Mouse (Mus musculus) ovary, postnatal 10 days (tissue): ENCODE measurements at regions not wholly inside any gene's neighbourhood (a gene's known extent, or its start where the extent isn't known, plus 50 kb on each side); places are given as distances from the start of the nearest gene placed in this dataset.

Experiments
- DNase-seq: peaks from one replicate; pipeline ENCODE4 v3.0.0; 2022; ENCODE audit warnings: low spot score

DNA sequence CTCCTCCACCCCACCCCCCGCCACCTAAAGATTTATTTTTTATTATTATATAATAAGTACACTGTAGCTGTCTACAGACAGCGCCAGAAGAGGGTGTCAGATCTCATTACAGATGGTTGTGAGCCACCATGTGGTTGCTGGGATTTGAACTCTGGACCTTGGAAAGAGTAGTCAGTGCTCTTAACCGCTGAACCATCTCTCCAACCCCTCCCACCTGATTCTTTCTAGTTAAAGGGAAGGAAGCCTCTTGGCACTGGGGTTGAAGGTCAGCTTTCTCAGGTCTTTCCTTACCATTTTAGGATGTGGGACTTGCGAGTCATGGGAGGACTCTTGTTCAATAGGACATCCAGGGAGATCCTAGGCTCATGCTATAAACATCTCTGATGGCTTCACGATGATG lies 54.7 kb downstream of the Hes1 start:
- DNase-seq = no peak

DNA sequence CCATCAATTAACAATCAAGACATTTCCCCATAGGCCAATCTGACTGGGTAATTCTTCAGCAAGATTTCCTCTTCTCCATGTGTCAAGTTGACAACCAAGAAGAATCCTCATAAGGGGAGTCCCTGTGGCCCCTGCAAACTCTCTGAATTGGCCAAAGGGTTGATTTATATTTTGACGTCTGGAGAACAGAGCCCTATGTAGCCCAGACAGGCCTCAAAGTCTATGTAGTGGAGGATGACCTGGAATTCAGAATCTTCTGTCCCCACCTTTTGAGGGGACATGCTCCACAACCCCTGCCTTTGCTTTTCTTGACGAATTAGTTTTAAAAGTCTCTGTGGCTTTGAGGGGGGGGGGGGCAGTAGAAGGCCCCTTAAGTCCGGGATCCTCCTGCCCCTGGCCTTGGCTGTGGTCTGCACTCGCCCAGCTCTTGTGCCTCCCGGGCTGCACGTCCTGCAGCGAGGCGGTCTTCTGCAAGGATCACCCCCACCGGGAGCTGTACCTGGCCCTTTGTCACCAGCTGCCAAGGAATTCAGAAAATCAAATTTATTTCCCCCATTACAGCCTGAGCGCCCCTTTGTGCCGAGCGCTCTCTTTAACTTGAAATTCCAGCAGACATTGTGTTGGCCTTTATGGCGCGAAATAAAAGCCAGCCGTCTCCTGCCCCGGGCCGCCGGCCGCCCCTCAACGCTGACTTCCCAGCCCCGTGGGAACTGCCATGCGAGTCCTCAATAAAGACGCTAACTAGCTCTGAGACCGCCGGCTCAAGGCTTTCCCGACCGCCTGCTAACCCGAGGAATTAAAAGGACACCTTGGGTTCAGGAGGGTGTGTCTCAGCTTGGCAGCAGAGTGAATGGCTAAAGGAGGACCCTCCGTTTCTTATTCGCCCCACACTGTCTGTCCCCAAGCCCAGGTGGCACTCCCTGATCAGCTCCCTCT lies 56.4 kb downstream of the Hes1 start:
- no peak for DNase-seq

DNA sequence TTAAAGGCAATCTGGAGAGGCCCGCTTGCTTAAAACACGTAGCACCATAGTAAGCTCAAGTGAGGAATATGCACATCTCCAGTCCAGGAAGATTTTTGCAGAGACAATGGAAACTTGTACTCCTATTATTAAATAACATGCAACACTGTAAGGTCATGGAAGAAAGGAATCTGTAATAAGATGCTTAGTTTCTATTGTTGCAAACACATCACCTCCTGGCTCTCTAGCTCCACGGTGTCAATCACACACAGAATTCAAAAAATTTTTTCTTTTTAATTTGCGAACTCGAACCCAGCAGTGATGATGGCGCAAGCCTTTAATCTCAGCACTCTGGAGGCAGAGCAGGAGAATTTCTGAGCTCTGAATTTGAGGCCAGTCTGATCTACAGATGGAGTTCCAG lies 57.4 kb downstream of the Hes1 start:
- DNase-seq = no peak

DNA sequence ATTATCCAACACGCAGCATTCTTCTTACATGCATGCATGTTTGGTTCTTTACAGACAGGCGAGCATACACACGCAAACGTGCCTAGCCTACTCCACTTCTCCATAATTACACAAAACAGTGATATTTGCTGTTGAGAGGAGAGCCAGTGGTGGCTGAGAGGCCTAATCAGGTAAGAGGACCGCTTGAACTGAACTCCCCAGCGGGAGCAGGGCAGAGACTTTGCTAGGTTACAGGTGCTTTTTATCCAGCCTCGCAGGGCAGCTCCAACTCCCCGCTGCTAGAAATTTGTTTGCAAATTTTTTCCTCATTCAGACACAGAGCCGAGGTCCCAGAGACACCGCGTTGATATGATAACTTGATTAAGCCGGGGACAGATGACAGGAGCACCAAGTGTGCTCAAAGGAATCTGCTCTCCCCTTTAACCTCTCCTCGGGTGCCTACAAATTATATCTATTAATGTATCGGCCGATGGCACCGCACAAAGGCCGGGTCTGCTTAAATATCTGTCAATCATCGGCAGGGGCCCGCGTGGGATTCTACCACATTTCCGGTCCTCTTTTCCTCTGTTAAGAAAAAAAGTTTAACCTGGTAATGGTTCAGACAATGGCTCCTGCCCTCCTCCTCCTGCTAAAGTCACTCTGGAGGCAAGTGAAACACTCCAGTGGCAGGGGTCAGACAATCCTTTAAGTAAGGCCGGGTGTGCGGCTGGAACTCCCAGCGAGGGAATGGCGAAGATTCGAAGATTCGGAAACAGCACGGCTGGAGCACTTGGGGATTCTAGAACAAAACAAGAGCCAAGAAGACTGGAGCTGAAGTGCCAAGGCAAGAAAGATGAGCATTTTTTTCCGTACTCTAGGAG lies 58.3 kb downstream of the Hes1 start:
- DNase-seq = no peak

DNA sequence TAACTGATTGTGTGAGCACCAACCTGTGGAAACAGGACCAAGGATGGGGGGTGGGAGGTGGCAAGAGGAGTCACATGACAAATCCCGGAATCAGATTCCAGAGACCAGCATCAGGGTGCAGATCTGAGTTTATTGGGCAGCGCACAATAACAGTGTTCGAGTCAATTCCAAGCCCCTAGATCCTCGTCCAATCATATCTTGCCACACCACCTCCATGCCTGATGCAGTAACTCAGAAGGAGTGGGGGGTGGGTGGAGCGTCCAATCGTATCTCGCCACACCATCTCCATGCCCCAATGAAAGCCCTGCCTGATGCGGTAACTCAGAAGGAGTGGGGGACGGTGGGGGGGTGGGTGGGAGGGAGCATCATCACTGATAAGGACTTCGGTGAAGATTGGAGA lies 62.8 kb downstream of the Hes1 start:
- DNase-seq = no peak

DNA sequence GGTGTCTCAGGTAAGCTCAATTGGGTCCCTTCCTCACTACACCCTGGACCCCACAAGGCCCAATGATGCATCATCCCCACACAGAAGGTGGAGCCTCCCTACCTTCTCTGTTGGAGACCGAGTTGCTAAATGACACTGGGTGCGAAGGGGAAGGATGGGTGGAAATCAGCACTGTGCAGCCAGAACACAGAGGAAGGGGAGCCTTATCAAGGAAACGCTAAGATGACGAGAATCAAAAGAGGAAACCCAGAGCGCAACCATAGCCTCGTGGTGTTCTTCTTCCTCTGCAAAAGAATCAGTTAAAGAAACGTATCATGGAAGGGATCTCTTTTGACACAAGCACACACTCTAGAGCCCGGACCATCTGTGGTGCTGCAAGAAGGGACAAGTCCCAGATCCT lies 64.6 kb downstream of the Hes1 start:
- no peak for DNase-seq

DNA sequence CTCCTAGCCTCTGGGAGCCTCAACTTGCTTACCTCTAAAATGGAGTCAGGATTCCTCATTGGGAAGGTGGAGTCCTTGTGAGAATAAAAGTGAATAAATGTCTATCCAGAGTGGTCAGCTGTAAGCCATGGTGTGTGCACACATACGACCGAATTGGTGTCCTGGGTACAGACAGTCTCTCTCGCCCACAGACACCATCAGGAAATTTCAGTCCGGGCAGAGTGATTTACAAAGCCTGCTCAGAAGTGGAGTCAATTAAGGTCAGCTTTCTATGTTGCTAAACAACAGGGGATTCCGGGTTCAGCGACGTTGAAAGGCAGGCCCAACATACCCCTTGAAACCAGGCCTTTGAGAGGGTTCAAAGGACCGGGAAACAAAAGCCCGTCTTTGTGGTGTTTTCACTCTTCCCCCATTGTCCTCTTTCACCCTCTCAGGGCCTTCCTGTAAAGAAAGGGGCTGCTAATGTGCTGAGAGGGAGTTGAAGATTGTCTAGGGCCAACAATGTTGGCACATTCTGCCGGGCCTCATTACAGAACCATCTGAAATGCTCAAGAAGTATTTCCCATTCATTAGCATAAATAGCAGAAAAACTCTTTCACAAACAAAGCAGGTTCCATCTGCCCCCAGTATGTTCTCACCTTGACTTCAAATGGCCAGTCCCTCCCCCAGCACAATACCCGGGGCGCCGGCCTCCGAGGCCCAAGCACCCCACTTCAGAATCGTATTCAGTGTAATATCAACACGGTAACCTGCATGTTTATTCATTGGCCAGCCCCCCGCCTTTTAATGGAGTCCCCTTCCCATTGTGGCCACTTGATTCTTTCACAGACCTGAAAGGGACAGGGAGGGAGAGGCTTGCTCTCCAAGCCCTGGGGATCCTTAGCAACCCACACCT lies 65.3 kb downstream of the Hes1 start:
- no peak for DNase-seq

DNA sequence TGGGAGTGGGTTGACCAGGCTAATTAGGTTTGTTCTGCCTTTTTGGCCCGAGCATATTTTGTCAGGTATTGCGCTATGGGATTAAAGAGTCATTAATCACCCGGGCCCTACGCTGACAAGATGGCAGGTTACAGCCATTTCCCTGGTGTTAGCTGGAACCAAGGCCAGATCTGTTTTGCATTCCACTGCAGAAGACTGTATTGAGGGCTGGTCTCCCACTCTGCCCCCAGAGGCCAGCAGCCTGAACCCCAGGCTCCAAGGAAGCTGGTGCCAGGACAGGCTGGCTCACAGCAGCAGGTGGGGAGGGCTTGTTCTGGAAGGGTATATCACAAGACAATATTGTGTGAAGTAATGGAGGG lies 65.9 kb downstream of the Hes1 start:
- DNase-seq = no peak

DNA sequence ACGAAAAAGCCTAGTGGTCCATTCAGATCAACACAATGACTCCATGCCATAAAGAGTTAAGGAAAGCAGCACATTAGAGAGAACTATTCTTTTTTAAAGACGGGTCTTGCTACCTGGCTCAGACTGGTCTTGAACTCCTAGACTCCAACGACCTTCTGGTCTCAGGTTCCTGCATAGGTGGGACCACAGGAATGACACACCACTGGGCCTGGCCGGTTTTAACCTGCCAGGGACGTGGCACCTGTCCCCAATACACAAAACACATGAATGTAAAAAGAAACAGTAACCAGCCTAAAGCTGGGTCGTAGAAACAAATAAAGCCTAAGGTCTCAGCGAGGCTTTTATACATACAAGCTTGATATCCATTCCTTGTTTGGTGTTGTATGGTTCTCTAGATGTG lies 67.9 kb downstream of the Hes1 start:
- DNase-seq = no peak

DNA sequence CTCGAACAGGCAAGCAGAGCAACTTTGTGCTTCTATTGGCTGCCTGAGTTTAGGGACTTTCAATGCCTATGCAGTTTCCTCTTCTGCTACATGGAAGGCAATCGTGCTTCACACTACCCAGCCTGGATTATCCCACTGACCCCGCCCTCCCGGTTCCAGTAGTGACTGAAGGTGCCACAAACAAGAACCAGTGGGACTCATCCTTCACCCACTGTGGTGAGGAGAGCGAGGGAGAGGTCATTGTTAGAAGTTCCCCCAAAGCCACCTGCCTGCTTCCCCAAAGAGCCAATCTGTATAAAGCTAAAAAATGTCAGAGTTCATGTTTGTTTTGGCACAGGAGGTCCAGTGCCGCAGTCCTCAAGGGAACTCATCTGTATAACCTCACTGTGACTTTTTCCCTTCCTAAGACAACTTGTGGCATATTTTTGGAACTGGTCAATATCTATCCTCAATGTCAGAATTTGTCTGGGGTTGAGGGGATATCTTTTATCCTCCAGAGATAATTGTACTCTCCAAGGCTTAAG lies 70.5 kb downstream of the Hes1 start:
- no peak for DNase-seq

DNA sequence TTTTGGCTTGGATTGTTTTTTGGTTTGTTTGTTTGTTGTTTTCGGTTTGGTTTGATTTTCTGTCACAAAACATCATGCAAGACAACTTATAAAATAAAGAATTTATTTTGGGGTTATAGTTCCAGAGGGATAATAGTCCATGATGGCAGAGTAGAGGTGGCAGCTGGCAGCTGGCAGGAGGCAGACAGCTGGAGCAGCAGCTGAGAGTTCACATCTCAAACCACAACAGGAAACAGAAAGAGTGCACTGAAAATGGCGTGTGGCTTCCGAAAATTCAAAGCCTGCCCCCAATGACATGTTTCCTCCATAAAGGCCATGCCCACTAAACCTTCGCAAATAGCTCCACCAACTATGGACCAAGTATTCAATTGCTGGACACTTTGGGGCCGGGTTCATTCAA lies 72.7 kb downstream of the Hes1 start:
- no peak for DNase-seq

DNA sequence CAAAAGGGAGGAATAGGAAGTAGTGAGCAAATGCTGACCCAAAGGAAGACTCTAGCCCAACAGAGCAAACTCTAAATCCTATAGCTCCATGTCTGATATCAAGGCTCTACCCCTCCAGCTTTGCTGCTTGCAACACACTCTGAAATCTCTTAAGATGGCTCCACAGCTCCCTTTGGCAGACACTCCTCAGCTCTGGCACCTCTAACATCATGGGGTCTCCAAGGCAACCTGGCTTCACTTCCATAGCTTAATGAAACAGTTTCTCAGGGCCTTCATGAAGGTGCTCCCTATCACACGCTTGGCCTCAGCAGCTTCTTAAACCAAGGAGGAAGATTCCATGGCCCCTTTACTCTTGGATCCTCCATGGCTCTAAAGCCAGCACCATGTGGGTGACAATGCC lies 73.6 kb downstream of the Hes1 start:
- DNase-seq = no peak

DNA sequence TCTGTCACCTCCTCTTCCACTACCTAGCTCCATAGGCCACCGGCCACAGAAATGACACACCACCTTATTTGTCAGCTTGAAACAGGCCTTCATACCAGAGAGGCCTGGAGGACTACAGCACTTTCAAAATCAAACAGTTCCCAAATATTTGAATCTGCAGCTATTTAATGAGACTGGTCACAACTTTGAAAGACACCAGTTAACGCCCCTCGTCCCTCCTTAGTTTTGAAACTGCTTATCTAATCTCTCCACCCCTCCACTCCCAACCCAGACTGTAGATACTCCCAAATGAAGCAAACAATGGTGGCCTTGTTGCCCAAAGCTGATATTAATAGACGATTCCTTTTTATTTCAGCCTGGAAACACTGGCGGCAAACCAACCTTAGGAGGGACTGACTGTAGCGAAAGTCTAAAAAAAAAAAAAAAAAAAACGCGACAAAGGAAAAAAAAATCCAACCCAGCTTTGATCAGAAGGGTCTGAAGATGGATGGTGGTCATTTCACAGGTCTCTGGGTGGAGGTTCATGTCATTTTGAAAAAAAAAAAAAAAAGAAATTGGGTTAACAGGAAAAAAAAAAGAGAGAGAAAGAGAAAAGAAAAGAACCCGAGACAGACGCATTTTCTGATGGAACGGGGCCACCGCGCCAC lies 80.8 kb downstream of the Hes1 start:
- DNase-seq = no peak

DNA sequence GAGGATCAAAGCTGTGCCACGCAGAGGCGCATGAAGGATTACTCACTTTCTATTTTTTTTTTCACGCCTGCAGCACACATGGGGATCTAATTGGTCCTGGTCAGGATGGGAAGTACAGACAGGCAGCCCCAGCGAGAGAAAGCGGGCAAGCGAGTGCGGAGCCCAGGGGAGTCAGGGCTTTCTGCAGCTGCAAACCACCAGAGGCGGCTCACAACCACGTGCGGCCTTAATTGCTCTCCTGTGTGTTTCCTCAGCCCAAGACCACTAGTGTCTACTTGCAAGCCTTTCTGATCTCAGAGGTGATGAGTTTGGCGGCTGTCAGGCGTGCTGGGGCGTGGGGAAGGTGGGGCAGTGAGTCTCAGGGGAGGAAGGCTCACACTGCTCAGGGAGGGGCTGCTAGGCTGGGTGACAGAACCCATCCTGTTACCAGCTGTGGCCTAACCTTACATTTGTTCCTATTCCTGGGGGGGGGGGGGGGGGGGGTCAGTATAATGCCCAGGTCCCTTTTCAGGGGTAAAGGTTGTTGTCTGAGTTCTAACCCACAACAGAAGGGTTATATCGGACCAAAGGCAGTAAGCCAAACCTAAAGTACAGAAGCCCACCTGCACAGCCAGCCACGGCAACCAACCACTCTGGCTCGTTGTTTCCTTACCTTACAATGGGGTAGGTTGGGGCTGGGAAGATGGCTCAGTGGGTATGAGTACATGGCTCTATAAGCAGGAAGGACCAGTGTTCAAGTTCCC lies 81.5 kb downstream of the Hes1 start:
- no peak for DNase-seq

DNA sequence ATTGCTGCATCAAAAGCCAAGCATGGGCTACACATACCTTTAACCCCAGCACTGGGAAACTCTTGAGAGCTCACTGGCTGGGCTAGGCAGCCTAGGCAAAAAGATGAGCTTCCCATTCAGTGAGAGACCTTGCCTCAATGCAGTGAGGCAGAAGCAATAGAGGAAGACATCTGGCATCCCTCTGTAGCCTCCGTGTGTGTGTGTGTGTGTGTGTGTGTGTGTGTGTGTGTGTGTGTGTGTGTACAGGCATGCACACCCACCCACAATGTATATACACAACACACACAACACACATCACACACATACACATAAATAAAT lies 82.0 kb downstream of the Hes1 start:
- DNase-seq = no peak

DNA sequence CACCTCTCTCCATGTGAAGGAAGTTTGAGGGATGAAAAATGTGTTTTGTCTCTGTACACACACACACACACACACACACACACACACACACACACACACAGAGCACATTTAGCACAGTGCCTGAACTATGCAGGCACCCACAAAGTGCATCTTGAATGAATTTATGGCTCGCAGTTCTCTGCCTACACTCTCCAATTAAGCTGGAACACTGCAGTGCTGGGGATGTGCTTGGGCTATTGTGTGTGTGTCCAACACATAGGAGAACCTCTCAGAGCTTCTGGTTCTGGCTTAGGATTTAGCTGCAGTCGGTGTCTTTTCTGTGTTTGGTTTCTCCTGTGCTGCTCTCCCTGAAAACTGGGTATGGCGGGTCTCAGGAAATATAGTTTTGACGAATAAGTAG lies 83.1 kb downstream of the Hes1 start:
- DNase-seq = no peak

DNA sequence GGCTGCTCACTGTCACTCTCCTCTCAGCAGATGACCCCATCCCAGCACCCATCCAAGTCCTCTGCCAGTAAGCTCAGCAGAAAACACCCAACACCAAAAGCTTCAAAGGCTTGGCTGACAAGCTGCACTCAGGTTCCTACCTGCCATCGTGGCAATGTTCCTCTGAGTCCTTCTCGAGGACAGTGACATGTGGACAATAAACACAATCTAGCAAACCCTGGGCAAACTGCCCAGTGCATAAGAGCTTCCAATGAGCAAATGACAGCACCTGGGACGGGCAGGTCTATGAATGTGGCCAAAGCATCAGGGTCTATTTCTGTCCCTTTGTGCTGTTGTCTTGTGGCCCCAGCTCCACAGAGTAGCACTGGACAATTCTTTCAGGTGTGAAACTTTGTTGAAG lies 86.9 kb downstream of the Hes1 start:
- no peak for DNase-seq

DNA sequence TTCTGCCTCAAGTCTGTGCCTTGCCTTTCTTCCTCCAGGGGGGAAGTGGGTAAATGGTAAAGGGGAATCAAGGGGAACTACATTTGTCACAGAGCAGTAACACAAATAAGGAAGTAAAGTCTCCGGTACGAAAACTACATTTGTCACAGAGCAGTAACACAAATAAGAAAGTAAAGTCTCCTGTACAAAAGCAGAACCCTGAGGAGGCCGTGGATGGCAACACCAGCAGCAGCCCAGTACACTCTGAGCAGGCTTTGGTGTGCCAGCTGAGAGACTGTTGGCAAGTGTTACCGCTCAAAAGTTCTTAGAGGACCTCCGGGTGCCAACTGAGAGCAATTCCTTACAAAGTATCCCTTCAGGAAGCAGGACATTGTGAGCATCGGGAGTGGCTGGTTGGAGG lies 90.9 kb downstream of the Hes1 start:
- no peak for DNase-seq

DNA sequence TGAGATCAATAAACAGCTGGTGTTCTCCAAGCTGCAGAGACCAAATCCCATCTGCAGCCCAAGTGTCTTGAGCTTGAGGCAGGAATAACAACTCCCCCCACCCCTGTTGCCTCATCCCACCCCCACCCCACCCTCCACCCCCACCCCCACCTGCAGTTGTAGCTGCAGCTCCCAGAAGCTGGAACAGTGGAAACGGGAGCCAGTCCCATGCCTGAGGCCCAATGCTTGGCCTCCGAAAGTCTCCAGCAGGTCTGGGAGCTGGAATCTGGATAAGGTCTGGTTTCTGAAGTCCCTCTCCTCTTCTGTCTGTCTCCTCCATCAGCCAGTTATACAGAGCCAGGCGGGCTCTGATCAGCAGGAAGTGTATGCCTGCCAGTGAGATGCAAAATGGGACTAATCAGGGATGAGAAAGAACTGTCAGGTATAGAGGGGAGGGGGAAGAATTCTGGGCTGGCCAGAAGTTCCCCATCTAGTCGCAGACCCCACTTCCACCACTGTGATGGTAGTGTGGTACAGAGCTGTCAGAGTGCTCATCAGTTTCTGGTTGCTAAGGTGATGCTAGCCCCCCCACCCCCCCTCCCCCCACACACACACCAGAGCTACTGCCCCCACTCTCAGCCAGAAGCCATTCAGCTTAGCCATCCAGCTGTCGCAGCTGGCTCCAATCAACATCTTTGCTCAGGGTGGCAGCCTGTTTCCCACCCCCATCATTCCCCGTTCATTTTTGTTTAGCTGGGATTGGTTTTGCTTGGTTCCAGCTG lies 91.5 kb downstream of the Hes1 start:
- no peak for DNase-seq

DNA sequence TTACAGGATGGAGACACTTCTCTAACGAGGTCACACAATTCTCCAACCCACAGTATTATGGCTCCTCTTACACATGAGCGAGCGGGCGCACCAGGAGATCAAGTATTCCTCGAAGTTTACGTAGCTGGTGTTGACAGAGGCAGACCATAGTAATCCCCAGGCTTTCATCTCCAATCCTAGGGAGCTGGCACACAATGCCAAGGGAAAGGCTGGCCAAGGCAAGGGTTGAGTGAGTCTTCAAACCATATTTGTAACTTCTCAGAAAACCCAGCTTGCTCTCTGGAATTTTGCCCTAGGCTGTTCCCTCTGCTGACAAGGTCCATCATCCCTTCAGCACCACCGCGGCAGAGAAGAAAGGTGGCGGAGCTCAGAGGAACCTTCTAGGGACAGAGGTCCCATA lies 94.0 kb downstream of the Hes1 start:
- DNase-seq = no peak
